In genomic region chr4:147401736-147402506, GRCm38 (mm10) we compare ENCODE assay signal across 15 mouse cellular contexts. TPM values are rescaled to one million over a fixed set of nuclear protein-coding genes. Genes with fewer than 3 reads are reported as not detected.
DNase-seq lines count a peak whose midpoint lies in the region; ATAC-seq and TF ChIP-seq lines count a peak whose summit lies in the region.
"Not testable (repeated sequence)": the region's sequence is repeated elsewhere in the genome, so short reads cannot be mapped to it uniquely, and the experiment has no call there.
"Had no signal": no experiment of that assay in that cellular context is flagged by ENCODE, and none has a peak within 500 bp of the region (broad histone marks: within the 10 kb centered on the region; RNA-seq: fewer than 3 reads in every experiment).

No protein-coding gene starts in this region.

- TF ChIP-seq EP300 in stomach, postnatal 0 days (optimal IDR thresholded peaks at IDR 0.05): not testable (repeated sequence)

- TF ChIP-seq CTCF in stomach, postnatal 0 days (IDR thresholded peaks at IDR 0.05; ENCODE audit: low read depth): not testable (repeated sequence)

- H3K27ac ChIP-seq in embryonic facial prominence, embryonic 15.5 days (replicated peaks); hindbrain, embryonic 11.5 days (ENCODE audit: low read depth, low read length); limb, embryonic 13.5 days; midbrain, embryonic 11.5 days (ENCODE audit: low read depth, low read length); stomach, postnatal 0 days (replicated peaks): not testable (repeated sequence)

- not testable (repeated sequence) for H3K4me1 ChIP-seq in embryonic facial prominence, embryonic 15.5 days; hindbrain, embryonic 11.5 days (replicated peaks; ENCODE audit: control insufficient read depth, insufficient read depth, low read length); limb, embryonic 13.5 days; midbrain, embryonic 11.5 days (ENCODE audit: control insufficient read depth, insufficient read depth, low read length); stomach, postnatal 0 days (replicated peaks; ENCODE audit: control insufficient read depth, insufficient read depth)

- not testable (repeated sequence) for H3K36me3 ChIP-seq in embryonic facial prominence, embryonic 15.5 days; hindbrain, embryonic 11.5 days (ENCODE audit: control insufficient read depth, insufficient read depth, low read length); limb, embryonic 13.5 days; midbrain, embryonic 11.5 days (ENCODE audit: control insufficient read depth, insufficient read depth, low read length); stomach, postnatal 0 days (ENCODE audit: control insufficient read depth, insufficient read depth, low read length)

- peak; percentile 87 for DNase-seq in ES-CJ7 (ENCODE audit: low read depth, low spot score)
- not testable (repeated sequence) for DNase-seq in hindbrain, embryonic 11.5 days (ENCODE audit: low spot score); stomach, postnatal 0 days (ENCODE audit: low spot score)
- DNase-seq in midbrain, embryonic 11.5 days (ENCODE audit: low spot score, missing footprints): peak; percentile 72

- H3K4me2 ChIP-seq in embryonic facial prominence, embryonic 15.5 days (replicated peaks); hindbrain, embryonic 11.5 days (replicated peaks; ENCODE audit: low read depth, low read length); limb, embryonic 13.5 days (replicated peaks); midbrain, embryonic 11.5 days; stomach, postnatal 0 days (replicated peaks; ENCODE audit: low read depth): not testable (repeated sequence)

- H3K9me3 ChIP-seq in embryonic facial prominence, embryonic 15.5 days (replicated peaks): peaks cover 47% of the 10 kb centered on the region
- H3K9me3 ChIP-seq in hindbrain, embryonic 11.5 days (ENCODE audit: control insufficient read depth, low read length): peaks cover 34% of the 10 kb centered on the region
- H3K9me3 ChIP-seq in limb, embryonic 13.5 days: peaks cover 63% of the 10 kb centered on the region
- peaks cover 43% of the 10 kb centered on the region for H3K9me3 ChIP-seq in midbrain, embryonic 11.5 days (ENCODE audit: control insufficient read depth, low read length)
- H3K9me3 ChIP-seq in stomach, postnatal 0 days (ENCODE audit: control insufficient read depth, low read length): peaks cover 13% of the 10 kb centered on the region

- peak; percentile 43; the same call in 1 of the 2 replicates for ATAC-seq in embryonic facial prominence, embryonic 15.5 days (ENCODE audit: insufficient number of reproducible peaks, low FRiP score, low TSS enrichment, low read depth)
- 0 out of 2 replicates have a peak, but pooled peaks have one; percentile 4 for ATAC-seq in hindbrain, embryonic 11.5 days (ENCODE audit: low FRiP score)
- 0 out of 2 replicates have a peak, but pooled peaks have one; percentile 21 for ATAC-seq in limb, embryonic 13.5 days (ENCODE audit: low FRiP score, low read depth)
- not testable (repeated sequence) for ATAC-seq in midbrain, embryonic 11.5 days (ENCODE audit: low FRiP score)
- ATAC-seq in stomach, postnatal 0 days (ENCODE audit: low FRiP score, low TSS enrichment): 0 out of 2 replicates have a peak, but pooled peaks have one; percentile 18

- H3K4me3 ChIP-seq in embryonic facial prominence, embryonic 15.5 days (replicated peaks); hindbrain, embryonic 11.5 days (ENCODE audit: low read depth, low read length); limb, embryonic 13.5 days; midbrain, embryonic 11.5 days (ENCODE audit: low read depth, low read length); stomach, postnatal 0 days (ENCODE audit: low read depth, low read length): not testable (repeated sequence)

- WGBS in embryonic facial prominence, embryonic 15.5 days: 80% methylated on average over 17 of the region's 17 CpGs
- WGBS in hindbrain, embryonic 11.5 days: 84% methylated on average over 17 of the region's 17 CpGs
- 82% methylated on average over 17 of the region's 17 CpGs for WGBS in limb, embryonic 13.5 days
- 82% methylated on average over 17 of the region's 17 CpGs for WGBS in midbrain, embryonic 11.5 days
- WGBS in stomach, postnatal 0 days: 80% methylated on average over 17 of the region's 17 CpGs

- not testable (repeated sequence) for H3K9ac ChIP-seq in embryonic facial prominence, embryonic 15.5 days; hindbrain, embryonic 11.5 days (ENCODE audit: low read depth, low read length); limb, embryonic 13.5 days; midbrain, embryonic 11.5 days (ENCODE audit: low read length); stomach, postnatal 0 days (ENCODE audit: low read length)

- H3K27me3 ChIP-seq in embryonic facial prominence, embryonic 15.5 days; hindbrain, embryonic 11.5 days (ENCODE audit: control insufficient read depth, insufficient read depth, low read length); limb, embryonic 13.5 days; midbrain, embryonic 11.5 days (ENCODE audit: control insufficient read depth, insufficient read depth, low read length); stomach, postnatal 0 days (ENCODE audit: control insufficient read depth, insufficient read depth, low read length): not testable (repeated sequence)

RNA-seq across cellular contexts. Expression of gene Zfp978, which starts 40.8 kb away (rescaled TPM):
- not detected in 2 replicates for polyA plus RNA-seq in embryonic facial prominence, embryonic 15.5 days (2015; fragmentation: Nextera tagmentation; extraction: Ambion mirVana)
- polyA plus RNA-seq in hindbrain, embryonic 11.5 days (2014; fragmentation: Nextera tagmentation; extraction: Ambion mirVana): 0.22 TPM in 1 of 2 replicates, not detected in the other
- polyA plus RNA-seq in limb, embryonic 13.5 days (2015; fragmentation: Nextera tagmentation; extraction: Ambion mirVana): 0.18 TPM in 1 of 2 replicates, not detected in the other
- polyA plus RNA-seq in midbrain, embryonic 11.5 days (2014; fragmentation: Nextera tagmentation; extraction: Ambion mirVana): 0.23 and 0.29 TPM in 2 replicates
- not detected in 2 replicates for polyA plus RNA-seq in stomach, postnatal 0 days (2015; fragmentation: Nextera tagmentation; extraction: Ambion mirVana)
- polyA plus RNA-seq: embryonic facial prominence, embryonic 14.5 days; forebrain, embryonic 13.5 days; heart, embryonic 11.5 days; heart, embryonic 16.5 days; inflammation-experienced regulatory T-cells, adult 6 months; limb, embryonic 10.5 days; lung, adult 2 months; midbrain, postnatal 0 days; neural tube, embryonic 12.5 days had no signal
